Mouse (Mus musculus) intestine, embryonic 14.5 days (tissue): ENCODE data around the gene Cavin2. TPM values are rescaled to one million over a fixed set of nuclear protein-coding genes. Genes with fewer than 3 reads are reported as not detected.

ENCODE experiments used
- ATAC-seq: fragments of 200-750 bp; cut with Nextera tagmentation; replicated peaks from 2 replicates; pipeline ENCODE4 v1.8.0; 2017; ENCODE audit warnings: low read depth, moderate number of reproducible peaks, moderate TSS enrichment, moderate library complexity; ENCODE audit not compliant: low FRiP score, low TSS enrichment
- DNase-seq: peaks from one replicate; pipeline ENCODE4 v3.0.0-alpha.2; 2018; ENCODE audit warnings: low spot score
- H3K27ac ChIP-seq: fragments of 300-500 bp; sonication (generic); 2 replicates; pipeline ENCODE4 v1.5.1; 2014; ENCODE audit warnings: low read depth, mild to moderate bottlenecking, control low read depth
- H3K27me3 ChIP-seq: fragments of 300-500 bp; sonication (generic); replicated peaks from 2 replicates; pipeline ENCODE4 v1.6.1; 2014; ENCODE audit warnings: low read length, control low read depth; ENCODE audit not compliant: control insufficient read depth, insufficient read depth
- H3K36me3 ChIP-seq: fragments of 300-500 bp; sonication (generic); 2 replicates; pipeline ENCODE4 v1.6.1; 2014; ENCODE audit warnings: low read length, control low read depth; ENCODE audit not compliant: control insufficient read depth, insufficient read depth
- H3K4me1 ChIP-seq: fragments of 300-500 bp; sonication (generic); replicated peaks from 2 replicates; pipeline ENCODE4 v1.6.1; 2014; ENCODE audit warnings: low read length, control low read depth, mixed read lengths; ENCODE audit not compliant: control insufficient read depth, insufficient read depth
- H3K4me2 ChIP-seq: fragments of 300-500 bp; sonication (generic); 2 replicates; pipeline ENCODE4 v1.6.1; 2014; ENCODE audit warnings: low read length
- H3K4me3 ChIP-seq: fragments of 300-500 bp; sonication (generic); 2 replicates; pipeline ENCODE4 v1.5.1; 2014; ENCODE audit warnings: low read depth, low read length, control low read depth, mixed read lengths
- H3K9ac ChIP-seq: fragments of 300-500 bp; sonication (generic); 2 replicates; pipeline ENCODE4 v1.6.1; 2014; ENCODE audit warnings: mild to moderate bottlenecking, low read length
- H3K9me3 ChIP-seq: fragments of 300-500 bp; sonication (generic); 2 replicates; pipeline ENCODE4 v1.6.1; 2016; ENCODE audit warnings: low read length, control low read depth; ENCODE audit not compliant: control insufficient read depth
- WGBS: fragments of 180-500 bp; shearing (Covaris S2); extraction: QIAGEN DNeasy Blood & Tissue Kit; methylation state at CpG from one replicate; pipeline ENCODE4 v1.1.7; 2014; 5-methylcytosine and 5-hydroxymethylcytosine counted together
- polyA plus RNA-seq: library from polyadenylated mRNA; unstranded; fragments of >200 nt; fragmentation: Nextera tagmentation; extraction: Ambion mirVana; gene quantifications from 2 replicates; pipeline ENCODE4 v1.2.1, GENCODE M21; 2014

Cavin2 gene
- polyA plus RNA-seq = 93.6 and 101 TPM in 2 replicates

DNA sequence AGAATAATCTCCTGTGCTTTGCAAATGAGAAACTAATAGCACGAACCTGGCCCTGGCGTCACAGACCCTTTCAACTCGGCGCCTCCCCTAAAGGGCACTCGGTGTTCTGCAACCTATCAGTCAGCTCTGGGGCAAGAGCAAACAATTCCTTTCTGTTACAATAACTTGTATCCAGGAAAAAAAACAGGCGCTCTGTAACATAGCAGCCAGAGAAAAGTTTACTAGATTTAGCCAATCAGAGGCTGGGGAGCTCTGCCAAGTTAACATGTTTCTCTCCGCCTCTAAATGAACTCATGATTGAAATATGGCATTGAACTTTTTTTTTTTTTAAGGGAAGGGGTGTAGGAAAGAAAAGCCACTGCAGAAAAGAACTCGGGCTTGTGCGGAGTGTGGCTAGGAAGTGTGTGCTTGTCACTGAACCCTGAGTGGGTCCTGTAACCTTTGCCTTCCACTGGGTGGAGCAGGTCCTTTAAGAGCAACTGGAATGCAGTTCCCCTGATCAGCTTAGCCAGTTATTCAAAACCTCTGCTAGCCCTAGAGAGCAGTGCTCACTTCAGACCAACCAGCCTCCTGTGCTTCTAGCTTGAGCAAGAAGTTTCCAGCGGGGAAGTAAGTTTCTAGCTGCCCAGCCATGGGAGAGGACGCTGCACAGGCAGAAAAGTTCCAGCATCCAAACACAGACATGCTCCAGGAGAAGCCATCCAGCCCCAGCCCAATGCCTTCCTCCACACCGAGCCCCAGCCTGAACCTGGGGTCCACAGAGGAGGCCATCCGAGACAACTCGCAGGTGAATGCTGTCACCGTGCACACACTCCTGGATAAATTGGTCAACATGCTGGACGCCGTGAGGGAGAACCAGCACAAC is at the start of gene Cavin2:
Cavin2 (plus strand) TSS at position 372 of the 865 bp plus-strand sequence.
- Histone ChIP-seq H3K4me3 (peak within 1 kb of the TSS; percentile 55), H3K27me3 (no peaks in the 10 kb centered on the region), H3K4me2 (peak within 1 kb of the TSS; percentile 64), H3K9me3 (no peaks in the 10 kb centered on the region), H3K4me1 (no peaks in the 10 kb centered on the region), H3K36me3 (no peaks in the 10 kb centered on the region), H3K27ac (peak within 1 kb of the TSS; percentile 97), H3K9ac (peak within 1 kb of the TSS; percentile 71)
- DNase-seq (peak; percentile 79), ATAC-seq (peak; percentile 86)
- WGBS = 22% methylated on average over 17 of the region's 17 CpGs

DNA sequence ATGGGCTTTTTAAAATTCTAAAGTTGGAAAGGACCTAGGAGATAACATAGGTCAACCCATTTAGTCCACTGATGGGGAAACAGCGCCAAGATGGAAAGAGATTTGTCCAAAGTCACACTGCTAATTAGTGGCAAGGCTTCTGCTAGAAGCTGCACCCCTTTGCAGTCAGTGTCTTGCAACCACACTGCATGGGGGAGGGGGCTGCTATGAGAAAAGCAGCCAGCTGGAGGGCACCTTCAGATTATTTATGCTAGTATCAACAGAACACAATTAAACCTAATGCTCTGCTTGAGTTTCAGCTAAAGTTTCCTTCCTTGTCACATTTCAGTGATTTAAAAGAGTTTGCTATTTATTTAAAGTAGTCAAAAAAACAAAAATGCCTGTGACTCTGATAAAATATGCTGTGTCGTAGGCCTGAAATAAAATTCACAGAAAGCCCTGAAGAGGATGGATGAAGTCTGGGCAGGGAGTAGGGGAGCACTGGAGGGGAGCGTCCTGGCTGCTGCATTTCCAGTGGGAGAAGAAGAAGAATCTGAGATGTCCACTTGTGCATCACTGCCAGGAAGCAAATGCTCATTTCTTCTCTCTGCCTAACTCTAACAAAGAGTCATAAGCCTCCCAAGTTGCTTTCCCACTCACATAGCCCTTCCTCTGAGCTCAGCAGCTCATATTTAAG is 47.5 kb upstream of the Cavin2 start:
- Histone ChIP-seq H3K4me3 (no peak overlapping the region), H3K9ac (no peak overlapping the region), H3K36me3 (no peaks in the 10 kb centered on the region), H3K4me1 (no peaks in the 10 kb centered on the region), H3K4me2 (no peak overlapping the region), H3K27me3 (no peaks in the 10 kb centered on the region), H3K9me3 (no peaks in the 10 kb centered on the region), H3K27ac (no peak overlapping the region)
- DNase-seq (no peak), ATAC-seq (no peak)
- 75% methylated on average over 3 of the region's 3 CpGs for WGBS

DNA sequence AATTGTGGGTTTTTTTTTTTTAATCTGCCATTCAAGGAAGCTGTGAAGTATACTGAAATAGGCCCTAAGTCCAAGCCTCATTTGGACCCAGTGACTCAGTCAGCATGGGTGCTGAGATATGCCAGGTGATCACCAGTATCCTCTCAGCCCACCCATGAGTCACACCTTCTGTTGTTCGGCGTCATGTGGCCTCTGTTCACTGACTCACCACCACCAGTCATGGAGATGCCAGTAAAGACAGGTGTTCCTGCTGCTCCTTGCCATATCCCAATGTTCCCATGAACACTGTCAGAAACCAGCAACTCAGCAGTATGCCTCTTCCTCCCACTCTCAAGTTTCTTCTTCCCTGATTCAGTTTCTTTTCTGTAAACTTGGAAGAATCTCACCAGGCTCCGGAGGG is 45.6 kb upstream of the Cavin2 start:
- Histone ChIP-seq H3K9ac (no peak overlapping the region), H3K36me3 (no peaks in the 10 kb centered on the region), H3K27ac (no peak overlapping the region), H3K9me3 (no peaks in the 10 kb centered on the region), H3K4me2 (no peak overlapping the region), H3K4me1 (no peaks in the 10 kb centered on the region), H3K4me3 (no peak overlapping the region), H3K27me3 (no peaks in the 10 kb centered on the region)
- WGBS = 89% methylated on average over 3 of the region's 3 CpGs
- DNase-seq (no peak), ATAC-seq (no peak)

DNA sequence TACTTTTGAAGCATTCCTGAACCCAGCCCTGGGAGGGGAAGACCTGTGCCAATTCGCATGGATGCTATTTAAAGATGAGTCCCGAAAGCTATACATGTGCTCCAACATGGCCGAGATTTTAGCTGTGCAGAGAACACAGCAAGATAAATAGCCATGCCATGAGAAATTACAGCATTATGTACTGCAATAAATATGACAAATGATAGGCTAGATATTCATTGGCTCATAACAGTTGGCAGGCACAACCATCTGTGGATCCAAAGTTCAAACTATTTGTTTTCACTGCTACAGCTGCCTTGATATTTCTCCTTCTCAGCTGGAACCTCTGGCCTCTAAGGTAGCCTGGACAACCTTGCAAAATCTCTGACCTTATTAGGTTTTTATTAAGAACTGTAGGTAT is 45.1 kb upstream of the Cavin2 start:
- no peak for ATAC-seq
- Histone ChIP-seq H3K27ac (no peak overlapping the region), H3K27me3 (no peaks in the 10 kb centered on the region), H3K4me1 (no peaks in the 10 kb centered on the region), H3K4me2 (no peak overlapping the region), H3K9ac (no peak overlapping the region), H3K36me3 (no peaks in the 10 kb centered on the region), H3K4me3 (no peak overlapping the region), H3K9me3 (no peaks in the 10 kb centered on the region)
- WGBS = 67% methylated on average over 3 of the region's 3 CpGs
- DNase-seq = no peak

DNA sequence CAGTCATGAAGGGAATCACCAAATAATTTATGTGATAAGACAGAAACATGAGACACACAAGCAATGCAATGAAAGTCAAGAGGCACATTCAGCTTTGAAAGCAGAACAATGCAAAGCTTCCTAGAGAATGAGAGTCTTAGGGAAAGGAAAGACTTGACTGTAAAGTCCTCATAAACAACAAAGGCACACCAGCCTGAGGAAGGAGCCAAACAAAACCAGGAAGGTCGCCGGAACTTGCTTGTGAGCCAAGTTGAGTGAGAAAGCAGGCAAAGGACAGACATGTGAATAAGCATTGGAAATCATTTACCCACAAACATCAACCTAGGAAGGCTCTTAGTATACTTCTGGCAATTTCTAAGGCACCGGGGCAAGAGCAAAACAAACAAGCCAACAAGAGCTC is 43.5 kb upstream of the Cavin2 start:
- Histone ChIP-seq H3K27ac (no peak overlapping the region), H3K4me3 (no peak overlapping the region), H3K4me1 (no peaks in the 10 kb centered on the region), H3K36me3 (no peaks in the 10 kb centered on the region), H3K27me3 (no peaks in the 10 kb centered on the region), H3K4me2 (no peak overlapping the region), H3K9me3 (no peaks in the 10 kb centered on the region), H3K9ac (no peak overlapping the region)
- DNase-seq (no peak), ATAC-seq (no peak)
- 66% methylated on average over 3 of the region's 3 CpGs for WGBS

DNA sequence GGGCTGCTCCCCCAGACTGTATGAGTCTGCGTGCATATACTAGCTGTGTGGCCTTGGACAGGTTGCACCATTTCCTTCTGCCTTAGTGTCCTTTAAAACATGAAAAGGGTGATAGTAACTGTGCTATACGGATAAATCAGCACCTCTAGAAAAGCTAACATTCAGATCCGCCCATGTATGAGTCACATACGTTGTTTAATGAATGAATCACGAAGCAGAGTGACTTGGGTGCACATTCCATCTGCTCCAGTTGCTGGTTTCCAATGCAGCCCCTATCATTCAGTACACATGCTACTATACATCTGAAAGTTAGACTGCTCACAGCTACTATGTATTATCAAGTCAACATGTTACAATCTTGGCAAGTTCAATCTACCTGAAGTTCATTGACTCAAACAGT is 38.6 kb upstream of the Cavin2 start:
- no peaks in the 10 kb centered on the region for H3K27me3 ChIP-seq
- no peak overlapping the region for H3K27ac ChIP-seq
- H3K9ac ChIP-seq = no peak overlapping the region
- H3K9me3 ChIP-seq = no peaks in the 10 kb centered on the region
- DNase-seq (no peak), ATAC-seq (no peak)
- H3K36me3 ChIP-seq = no peaks in the 10 kb centered on the region
- H3K4me1 ChIP-seq = no peaks in the 10 kb centered on the region
- no peak overlapping the region for H3K4me2 ChIP-seq
- WGBS = 69% methylated on average over 5 of the region's 5 CpGs
- no peak overlapping the region for H3K4me3 ChIP-seq

- peaks cover 6% of the 10 kb centered on the region for H3K4me1 ChIP-seq
- DNase-seq = peak; percentile 61
- no peak overlapping the region for H3K4me2 ChIP-seq
- H3K9ac ChIP-seq = no peak overlapping the region
- 33% methylated on average over 5 of the region's 5 CpGs for WGBS
- ATAC-seq = no peak
- no peaks in the 10 kb centered on the region for H3K27me3 ChIP-seq
- H3K27ac ChIP-seq = peak overlapping the region; percentile 48; the same call in 1 of the 2 replicates
- H3K4me3 ChIP-seq = no peak overlapping the region
- no peaks in the 10 kb centered on the region for H3K9me3 ChIP-seq
- H3K36me3 ChIP-seq = no peaks in the 10 kb centered on the region
These were observed 23.7 kb upstream of the Cavin2 start for GRCm38 (mm10) chr1:51265118-51265800.

- DNase-seq (no peak), ATAC-seq (0 out of 2 replicates have a peak, but pooled peaks have one; percentile 55)
- Histone ChIP-seq H3K4me1 (peaks cover 6% of the 10 kb centered on the region), H3K36me3 (no peaks in the 10 kb centered on the region), H3K9me3 (no peaks in the 10 kb centered on the region), H3K27me3 (no peaks in the 10 kb centered on the region), H3K4me2 (no peak overlapping the region), H3K9ac (no peak overlapping the region), H3K4me3 (no peak overlapping the region), H3K27ac (peak overlapping the region; percentile 48; the same call in 1 of the 2 replicates)
- WGBS = 50% methylated on average over 2 of the region's 2 CpGs
These were observed 23.0 kb upstream of the Cavin2 start for GRCm38 (mm10) chr1:51265926-51266325.
